In the genomic region with DNA sequence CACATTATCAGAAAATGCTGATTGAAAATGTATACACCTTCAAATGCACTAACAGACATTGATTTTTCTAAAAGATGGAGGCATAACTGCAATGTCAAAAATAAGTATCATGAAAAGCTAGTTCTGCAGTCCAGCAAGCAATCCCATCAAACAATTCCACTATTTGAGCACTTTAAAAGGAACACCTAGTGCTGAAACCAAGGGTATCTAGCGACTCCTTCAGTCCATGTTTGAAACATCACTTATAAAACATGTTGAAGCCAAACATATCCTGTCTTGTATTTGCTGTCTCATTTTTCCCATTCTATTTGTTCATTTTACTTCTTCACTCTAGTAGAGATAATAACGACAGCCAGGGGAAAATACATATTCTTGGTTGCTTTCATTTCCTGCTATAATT, we compare ENCODE assay signal across 11 mouse cellular contexts. TPM values are rescaled to one million over a fixed set of nuclear protein-coding genes. Genes with fewer than 3 reads are reported as not detected.
A peak's percentile ranks its signal among the peaks of the same experiment; 100 is the strongest.
DNase-seq lines count a peak whose midpoint lies in the region; ATAC-seq and TF ChIP-seq lines count a peak whose summit lies in the region.
"Had no signal": no experiment of that assay in that cellular context is flagged by ENCODE, and none has a peak within 500 bp of the region (broad histone marks: within the 10 kb centered on the region; RNA-seq: fewer than 3 reads in every experiment).

No protein-coding gene starts in this region.

- H3K27ac ChIP-seq in lung, embryonic 14.5 days (ENCODE audit: low read depth), result no peak overlapping the region
- peak overlapping the region; percentile 4 for H3K27ac ChIP-seq in hindbrain, embryonic 14.5 days
- H3K27ac ChIP-seq: limb, embryonic 12.5 days had no signal

- no peak for ATAC-seq in lung, embryonic 14.5 days (ENCODE audit: insufficient read depth)
- no peak for ATAC-seq in hindbrain, embryonic 14.5 days (ENCODE audit: low FRiP score)

- H3K36me3 ChIP-seq in lung, embryonic 14.5 days (ENCODE audit: insufficient read depth), result no peaks in the 10 kb centered on the region
- no peaks in the 10 kb centered on the region for H3K36me3 ChIP-seq in hindbrain, embryonic 14.5 days (replicated peaks; ENCODE audit: control insufficient read depth, insufficient read depth)
- H3K36me3 ChIP-seq: limb, embryonic 12.5 days had no signal

- peaks cover 29% of the 10 kb centered on the region for H3K27me3 ChIP-seq in lung, embryonic 14.5 days (ENCODE audit: insufficient read depth, low read length)
- H3K27me3 ChIP-seq in hindbrain, embryonic 14.5 days (ENCODE audit: control insufficient read depth, insufficient read depth, low read length), result no peaks in the 10 kb centered on the region

- no peak overlapping the region for H3K4me3 ChIP-seq in lung, embryonic 14.5 days (ENCODE audit: low read depth, low read length)
- peak overlapping the region; percentile 80 for H3K4me3 ChIP-seq in hindbrain, embryonic 14.5 days (replicated peaks; ENCODE audit: low read length)
- H3K4me3 ChIP-seq: limb, embryonic 12.5 days had no signal

- WGBS in lung, embryonic 14.5 days, result 13% methylated on average over 2 of the region's 2 CpGs
- 11% methylated on average over 2 of the region's 2 CpGs for WGBS in hindbrain, embryonic 14.5 days

- no peaks in the 10 kb centered on the region for H3K4me1 ChIP-seq in lung, embryonic 14.5 days (ENCODE audit: insufficient read depth)
- H3K4me1 ChIP-seq in hindbrain, embryonic 14.5 days (replicated peaks; ENCODE audit: control insufficient read depth, insufficient read depth, low read length), result peaks cover 38% of the 10 kb centered on the region

- no peak overlapping the region for H3K9ac ChIP-seq in lung, embryonic 14.5 days
- peak overlapping the region; percentile 59 for H3K9ac ChIP-seq in hindbrain, embryonic 14.5 days
- H3K9ac ChIP-seq: limb, embryonic 12.5 days had no signal

- peak; percentile 57 for DNase-seq in cerebellum, adult 8-10 months
- no peak for DNase-seq in cerebellum, postnatal 36 days
- peak; percentile 10 for DNase-seq in lung, embryonic 14.5 days
- DNase-seq in lung, adult 18-20 months, result no peak
- DNase-seq in hindbrain, embryonic 14.5 days (ENCODE audit: low spot score), result peak; percentile 83
- peak; percentile 84 for DNase-seq in telencephalon, adult 2 months (ENCODE audit: low read depth, low spot score)
- no peak for DNase-seq in right cerebral cortex, postnatal 25 days
- no peak for DNase-seq in gastrocnemius, postnatal 25 days
- DNase-seq: kidney, postnatal 4 days; lung, postnatal 36 days had no signal

- 0 out of 2 replicates have a peak, but pooled peaks have one; percentile 14 for TF ChIP-seq CTCF in lung, embryonic 14.5 days (IDR thresholded peaks at IDR 0.05; ENCODE audit: low read depth)

- H3K9me3 ChIP-seq in lung, embryonic 14.5 days (ENCODE audit: low read depth, low read length), result no peaks in the 10 kb centered on the region
- no peaks in the 10 kb centered on the region for H3K9me3 ChIP-seq in hindbrain, embryonic 14.5 days (ENCODE audit: control insufficient read depth, low read length)
- H3K9me3 ChIP-seq: limb, embryonic 12.5 days had no signal

- no peak overlapping the region for H3K4me2 ChIP-seq in lung, embryonic 14.5 days
- H3K4me2 ChIP-seq in hindbrain, embryonic 14.5 days (replicated peaks), result peak overlapping the region; percentile 59
- H3K4me2 ChIP-seq: limb, embryonic 12.5 days had no signal

RNA-seq across cellular contexts. Expression of a gene that starts 3.7 kb away (rescaled TPM):
- 0.73 and 0.74 TPM in 2 replicates for polyA plus RNA-seq in lung, embryonic 14.5 days (2014; fragmentation: Nextera tagmentation; extraction: Ambion mirVana)
- 43.2 and 45.5 TPM in 2 replicates for polyA plus RNA-seq in hindbrain, embryonic 14.5 days (2014; fragmentation: Nextera tagmentation; extraction: Ambion mirVana)
- total RNA-seq in gastrocnemius, postnatal 25 days (2021), result under 1 TPM; 0.10 to 0.48 TPM

Comparison
In these comparisons a context has a peak if more than half of its experiments do, and no peak if none do; other contexts are left out.
1. DNase-seq: peak in cerebellum, adult 8-10 months (single experiment), lung, embryonic 14.5 days (single experiment), hindbrain, embryonic 14.5 days (single experiment) and telencephalon, adult 2 months (single experiment); none in cerebellum, postnatal 36 days (0 of 2), lung, adult 18-20 months (0 of 2), right cerebral cortex, postnatal 25 days (single experiment) and gastrocnemius, postnatal 25 days (single experiment).
2. RNA of a gene that starts 3.7 kb away (polyA plus RNA-seq): 43.2 to 45.5 TPM in hindbrain, embryonic 14.5 days; 0.73 to 0.74 TPM in lung, embryonic 14.5 days; every median in the first group is over 10 times any median in the second.